Mouse (Mus musculus) MEL (cell line): ENCODE measurements around the gene Tmem95. TPM values are rescaled to one million over a fixed set of nuclear protein-coding genes. Genes with fewer than 3 reads are reported as not detected.
A peak's percentile ranks its signal among the peaks of the same experiment; 100 is the strongest.

ENCODE experiments used
- DNase-seq: peaks from one replicate; pipeline ENCODE4 v3.0.0; 2011; ENCODE audit warnings: low read depth, low spot score
- H3K27ac ChIP-seq: 2 replicates; pipeline ENCODE4 v1.5.1; 2012; ENCODE audit warnings: low read depth, mild to moderate bottlenecking, control low read depth, low read length, moderate library complexity; ENCODE audit not compliant: control insufficient read depth
- H3K27me3 ChIP-seq, 2 experiments: fragments of 150-350 bp in 1 of 2; sonication (generic) in 1 of 2; 2 replicates each; pipeline ENCODE4 v1.6.1; 2012; ENCODE audit warnings: low read length in 2 of 2, mild to moderate bottlenecking in 2 of 2, improper control_type of control experiment in 1 of 2, moderate library complexity in 1 of 2; ENCODE audit not compliant: insufficient read depth in 2 of 2, control insufficient read depth in 1 of 2
- H3K36me3 ChIP-seq, 2 experiments: 2 replicates each; pipeline ENCODE4 v1.6.1; 2012 to 2014; ENCODE audit warnings: low read length in 2 of 2, improper control_type of control experiment in 1 of 2, inconsistent platforms in 1 of 2, mild to moderate bottlenecking in 1 of 2; ENCODE audit not compliant: insufficient read depth in 2 of 2, control insufficient read depth in 1 of 2
- H3K4me1 ChIP-seq, 2 experiments: fragments of 150-350 bp in 1 of 2; sonication (generic) in 1 of 2; 2 replicates each; pipeline ENCODE4 v1.6.1; 2012; ENCODE audit warnings: low read length in 2 of 2, improper control_type of control experiment in 1 of 2, mild to moderate bottlenecking in 1 of 2; ENCODE audit not compliant: insufficient read depth in 2 of 2, control insufficient read depth in 1 of 2
- H3K4me3 ChIP-seq, 2 experiments: fragments of 150-350 bp in 1 of 2; sonication (generic) in 1 of 2; 2 replicates each; pipeline ENCODE4 v1.5.1; 2012; ENCODE audit warnings: low read depth in 2 of 2, low read length in 2 of 2, mild to moderate bottlenecking in 2 of 2, moderate library complexity in 2 of 2, control low read depth in 1 of 2, improper control_type of control experiment in 1 of 2; ENCODE audit not compliant: control insufficient read depth in 1 of 2, insufficient read depth in 1 of 2
- H3K79me2 ChIP-seq: 2 replicates; pipeline ENCODE4 v1.6.1; 2012; ENCODE audit warnings: mild to moderate bottlenecking, low read length, moderate library complexity; ENCODE audit not compliant: control insufficient read depth, poor library complexity, insufficient read depth
- H3K9ac ChIP-seq: 2 replicates; pipeline ENCODE4 v1.6.1; 2012; ENCODE audit warnings: low read depth, mild to moderate bottlenecking, control low read depth, low read length, moderate library complexity; ENCODE audit not compliant: control insufficient read depth, poor library complexity, severe bottlenecking
- H3K9me3 ChIP-seq: fragments of 150-350 bp; sonication (generic); replicated peaks from 2 replicates; pipeline ENCODE4 v1.6.1; 2012; ENCODE audit warnings: mild to moderate bottlenecking, low read length, improper control_type of control experiment, moderate library complexity; ENCODE audit not compliant: insufficient read depth
- BHLHE40 ChIP-seq: IDR thresholded peaks from 2 replicates; pipeline ENCODE4 v1.6.1; 2012; ENCODE audit warnings: low read depth, mild to moderate bottlenecking, inconsistent platforms, low read length, improper control_type of control experiment, borderline replicate concordance
- CHD1 ChIP-seq: IDR thresholded peaks from 2 replicates; pipeline ENCODE4 v1.6.1; 2012; ENCODE audit warnings: low read depth, mild to moderate bottlenecking, inconsistent platforms, low read length, improper control_type of control experiment
- CHD2 ChIP-seq: IDR thresholded peaks from 2 replicates; pipeline ENCODE4 v1.6.1; 2011; ENCODE audit warnings: low read length, improper control_type of control experiment
- CTCF ChIP-seq, 3 experiments: IDR thresholded peaks in 2 of 3; conservative IDR thresholded peaks in 1 of 3; 2 replicates each; pipeline ENCODE4 v1.5.1; 2011 to 2012; ENCODE audit warnings: low read length in 3 of 3, low read depth in 2 of 3, mild to moderate bottlenecking in 2 of 3, improper control_type of control experiment in 1 of 3, inconsistent platforms in 1 of 3, mixed read lengths in 1 of 3, moderate library complexity in 1 of 3; ENCODE audit not compliant: control insufficient read depth in 1 of 3, insufficient read depth in 1 of 3, poor library complexity in 1 of 3, severe bottlenecking in 1 of 3
- ELF1 ChIP-seq: IDR thresholded peaks from 2 replicates; pipeline ENCODE4 v1.6.1; 2014; ENCODE audit warnings: low read depth, mild to moderate bottlenecking, inconsistent platforms, low read length, improper control_type of control experiment, moderate library complexity
- EP300 ChIP-seq, 2 experiments: IDR thresholded peaks; 2 replicates each; pipeline ENCODE4 v1.6.1; 2011; ENCODE audit warnings: improper control_type of control experiment in 2 of 2, low read length in 2 of 2, low read depth in 1 of 2, mild to moderate bottlenecking in 1 of 2
- ETS1 ChIP-seq: IDR thresholded peaks from 2 replicates; pipeline ENCODE4 v1.6.1; 2012; ENCODE audit warnings: low read depth, mild to moderate bottlenecking, inconsistent platforms, low read length, improper control_type of control experiment, moderate library complexity
- GABPA ChIP-seq: IDR thresholded peaks from 2 replicates; pipeline ENCODE4 v1.6.1; 2012; ENCODE audit warnings: low read depth, mild to moderate bottlenecking, inconsistent platforms, low read length, improper control_type of control experiment, moderate library complexity
- HCFC1 ChIP-seq: IDR thresholded peaks from 2 replicates; pipeline ENCODE4 v1.6.1; 2012; ENCODE audit warnings: low read depth, mild to moderate bottlenecking, inconsistent platforms, low read length, improper control_type of control experiment, moderate library complexity
- KAT2A ChIP-seq: conservative IDR thresholded peaks from 2 replicates; pipeline ENCODE4 v1.6.1; 2012; ENCODE audit warnings: low read depth, low read length, improper control_type of control experiment, inconsistent platforms
- MAFK ChIP-seq: IDR thresholded peaks from 2 replicates; pipeline ENCODE4 v1.6.1; 2011; ENCODE audit warnings: low read depth, mild to moderate bottlenecking, low read length, improper control_type of control experiment, borderline replicate concordance
- MAX ChIP-seq: IDR thresholded peaks from 2 replicates; pipeline ENCODE4 v1.6.1; 2011; ENCODE audit warnings: low read length, improper control_type of control experiment
- MXI1 ChIP-seq: IDR thresholded peaks from 2 replicates; pipeline ENCODE4 v1.6.1; 2011; ENCODE audit warnings: mild to moderate bottlenecking, low read depth, low read length, improper control_type of control experiment
- MYB ChIP-seq: IDR thresholded peaks from 2 replicates; pipeline ENCODE4 v1.6.1; 2011; ENCODE audit warnings: mild to moderate bottlenecking, low read depth, low read length, improper control_type of control experiment
- MYC ChIP-seq: IDR thresholded peaks from 2 replicates; pipeline ENCODE4 v1.6.1; 2011; ENCODE audit warnings: low read depth, mild to moderate bottlenecking, low read length, improper control_type of control experiment, moderate library complexity
- NELFE ChIP-seq: IDR thresholded peaks from 2 replicates; pipeline ENCODE4 v1.6.1; 2011; ENCODE audit warnings: low read depth, low read length, improper control_type of control experiment
- NRF1 ChIP-seq: IDR thresholded peaks from 2 replicates; pipeline ENCODE4 v1.6.1; 2014; ENCODE audit warnings: low read depth, mild to moderate bottlenecking, inconsistent platforms, low read length, improper control_type of control experiment, moderate library complexity; ENCODE audit not compliant: poor library complexity, insufficient read depth, severe bottlenecking
- POLR2A ChIP-seq, 2 experiments: IDR thresholded peaks; 2 replicates each; pipeline ENCODE4 v1.6.1; 2011 to 2012; ENCODE audit warnings: low read length in 2 of 2, mild to moderate bottlenecking in 2 of 2, control low read depth in 1 of 2, improper control_type of control experiment in 1 of 2, low read depth in 1 of 2, moderate library complexity in 1 of 2; ENCODE audit not compliant: control insufficient read depth in 1 of 2, insufficient read depth in 1 of 2, poor library complexity in 1 of 2
- POLR2AphosphoS2 ChIP-seq: IDR thresholded peaks from 2 replicates; pipeline ENCODE4 v1.6.1; 2011; ENCODE audit warnings: low read length, improper control_type of control experiment
- POLR2AphosphoS5 ChIP-seq: IDR thresholded peaks from 2 replicates; pipeline ENCODE4 v1.6.1; 2012; ENCODE audit warnings: low read depth, borderline replicate concordance, mild to moderate bottlenecking, inconsistent platforms, low read length, moderate library complexity, mixed read lengths
- RCOR1 ChIP-seq: IDR thresholded peaks from 2 replicates; pipeline ENCODE4 v1.6.1; 2012; ENCODE audit warnings: low read depth, mild to moderate bottlenecking, inconsistent platforms, low read length, improper control_type of control experiment
- SIN3A ChIP-seq: IDR thresholded peaks from 2 replicates; pipeline ENCODE4 v1.6.1; 2012; ENCODE audit warnings: low read length, improper control_type of control experiment, inconsistent platforms
- SMC3 ChIP-seq: IDR thresholded peaks from 2 replicates; pipeline ENCODE4 v1.6.1; 2011; ENCODE audit warnings: low read depth, low read length, improper control_type of control experiment
- TBP ChIP-seq: IDR thresholded peaks from 2 replicates; pipeline ENCODE4 v1.8.0; 2011; ENCODE audit warnings: low read depth, low read length, improper control_type of control experiment
- TCF12 ChIP-seq: IDR thresholded peaks from 2 replicates; pipeline ENCODE4 v1.6.1; 2014; ENCODE audit warnings: low read depth, mild to moderate bottlenecking, inconsistent platforms, low read length, improper control_type of control experiment, moderate library complexity
- UBTF ChIP-seq: IDR thresholded peaks from 2 replicates; pipeline ENCODE4 v1.6.1; 2012; ENCODE audit warnings: low read depth, mild to moderate bottlenecking, inconsistent platforms, low read length, improper control_type of control experiment, moderate library complexity, borderline replicate concordance; ENCODE audit not compliant: insufficient read depth
- USF1 ChIP-seq: IDR thresholded peaks from 2 replicates; pipeline ENCODE4 v1.6.1; 2014; ENCODE audit warnings: low read depth, mild to moderate bottlenecking, inconsistent platforms, low read length, improper control_type of control experiment, moderate library complexity
- USF2 ChIP-seq, 2 experiments: IDR thresholded peaks; 2 replicates each; pipeline ENCODE4 v1.6.1; 2011 to 2012; ENCODE audit warnings: improper control_type of control experiment in 2 of 2, low read length in 2 of 2, borderline replicate concordance in 1 of 2, inconsistent platforms in 1 of 2, low read depth in 1 of 2, mild to moderate bottlenecking in 1 of 2; ENCODE audit not compliant: insufficient read depth in 1 of 2
- ZC3H11A ChIP-seq: IDR thresholded peaks from 2 replicates; pipeline ENCODE4 v1.6.1; 2012; ENCODE audit warnings: low read depth, mild to moderate bottlenecking, inconsistent platforms, low read length, improper control_type of control experiment
- ZMIZ1 ChIP-seq: IDR thresholded peaks from 2 replicates; pipeline ENCODE4 v1.6.1; 2012; ENCODE audit warnings: low read depth, mild to moderate bottlenecking, inconsistent platforms, low read length, improper control_type of control experiment, moderate library complexity
- ZNF384 ChIP-seq: IDR thresholded peaks from 2 replicates; pipeline ENCODE4 v1.6.1; 2012; ENCODE audit warnings: low read depth, mild to moderate bottlenecking, inconsistent platforms, low read length, improper control_type of control experiment
- polyA plus RNA-seq, 2 experiments: library from polyadenylated mRNA; stranded (reverse) in 1 of 2; unstranded in 1 of 2; fragments of >175 nt in 1 of 2; fragments of >200 nt in 1 of 2; gene quantifications; 2 replicates each; pipeline versions ENCODE4 v1.2.1 to v1.2.4; 2012; ENCODE audit warnings: low replicate concordance in 2 of 2, low read depth in 1 of 2; ENCODE audit not compliant: insufficient read length in 2 of 2, insufficient read depth in 1 of 2, missing spikeins in 1 of 2
- total RNA-seq: library from RNA; depleted of rRNA; stranded (reverse); fragments of 300-350 nt; gene quantifications from 2 replicates; pipeline ENCODE4 v1.2.3, GENCODE M21; 2012

Gene Tmem95
- total and polyA plus RNA-seq, 3 experiments, result not detected

DNA sequence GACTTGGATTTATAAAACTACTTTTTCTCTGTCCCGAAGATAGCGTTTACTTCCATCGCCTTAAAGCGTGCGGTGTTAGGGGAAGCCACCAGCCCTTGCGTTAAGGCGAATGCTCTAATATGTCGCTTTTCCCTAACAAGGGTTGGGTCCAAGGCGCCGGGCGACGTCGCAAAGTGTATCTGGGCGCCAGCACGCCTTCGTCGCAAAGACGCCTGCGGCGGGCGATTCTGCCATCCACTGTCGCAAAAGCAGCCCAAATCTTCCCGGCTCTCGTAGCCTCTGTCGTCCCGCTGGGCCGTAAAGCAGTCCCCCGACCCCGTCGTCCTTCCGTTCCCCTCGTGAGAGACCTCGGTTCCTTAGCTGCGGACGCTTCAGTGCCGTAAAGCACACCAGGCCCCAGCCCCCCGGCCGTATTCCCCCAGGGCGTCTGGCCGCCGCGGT is 23.6 kb upstream of the Tmem95 start (continued):
- TF ChIP-seq TCF12, result peak; percentile 60
- TF ChIP-seq MXI1, result peak; percentile 89
- TF ChIP-seq ZMIZ1, result peak; percentile 12; the same call in 1 of the 2 replicates
- no peak for TF ChIP-seq BHLHE40
- peak; percentile 54; the same call in 1 of the 2 replicates for TF ChIP-seq NRF1

DNA sequence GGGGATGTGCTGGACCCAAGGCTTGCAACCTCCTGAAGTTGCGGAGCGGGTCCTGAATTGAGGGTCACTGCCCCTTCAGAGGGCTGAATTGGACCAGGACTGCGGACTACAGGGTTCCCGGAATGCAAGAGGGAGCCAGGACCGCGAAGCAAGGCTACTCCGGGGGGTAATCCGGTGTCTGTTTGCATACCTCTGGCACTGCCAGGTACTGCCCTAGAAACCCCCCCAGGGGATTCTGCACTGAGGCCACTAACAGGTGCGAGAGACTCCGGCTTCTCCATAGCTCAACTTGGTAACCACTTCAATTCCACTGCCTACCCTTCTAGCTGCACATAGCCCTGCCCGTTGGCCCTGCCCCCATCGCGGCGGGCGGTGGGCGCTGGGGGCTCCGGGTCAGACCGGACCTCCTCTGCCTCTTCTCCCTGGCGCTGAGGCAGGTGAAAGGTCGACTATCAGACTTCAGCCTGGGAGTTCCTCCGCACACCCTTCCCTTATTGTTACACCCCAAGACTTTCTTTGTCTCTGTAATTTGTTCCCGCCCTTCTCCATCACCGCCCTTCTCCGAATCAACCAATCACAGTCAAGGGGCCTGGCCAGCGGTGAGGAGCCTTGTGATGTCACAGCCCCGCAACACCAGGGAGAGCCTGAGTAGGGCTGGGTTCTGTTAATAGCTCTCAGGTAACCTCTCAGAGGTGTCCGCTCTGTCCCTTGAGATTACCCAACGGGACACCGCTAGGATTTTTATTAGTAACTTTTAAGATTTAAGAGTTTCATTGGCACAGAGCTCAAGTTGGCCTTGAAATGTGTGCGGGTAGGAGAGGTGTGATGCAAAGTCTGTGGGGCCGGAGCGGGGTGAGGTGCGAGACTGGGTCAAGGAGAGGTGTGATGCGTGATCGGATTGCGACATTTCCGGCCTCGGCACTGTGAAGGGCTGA is 22.9 kb upstream of the Tmem95 start, which contains the start of the genes 2810408A11Rik and Neurl4:
Gene 2810408A11Rik, minus strand, starts transcription at position 517 of the 935 bp plus-strand sequence.
Gene Neurl4, plus strand, starts transcription at position 602 of the 935 bp plus-strand sequence.
- peak within 1 kb of the TSS; percentile 81 for H3K9ac ChIP-seq
- no peaks in the 10 kb centered on the region for H3K27me3 ChIP-seq
- no peaks in the 10 kb centered on the region for H3K9me3 ChIP-seq
- DNase-seq, result peak; percentile 99
- H3K4me1 ChIP-seq, result peaks cover 0 to 13% of the 10 kb centered on the region in 2 experiments; a peak in 2 of 4 replicates
- H3K27ac ChIP-seq, result peak within 1 kb of the TSS; percentile 95
- H3K36me3 ChIP-seq, result peaks cover 3% of the 10 kb centered on the region in 2 experiments; a peak in 3 of 4 replicates
- peaks cover 18% of the 10 kb centered on the region for H3K79me2 ChIP-seq
- peak within 1 kb of the TSS; percentile 65 to 77 for H3K4me3 ChIP-seq
- TF ChIP-seq MAFK (no peak), CTCF (IDR thresholded peaks at IDR 0.05 in 2 of 3, conservative IDR thresholded peaks at IDR 0.05 in 1 of 3; ENCODE audit: control insufficient read depth in 1 of 3, insufficient read depth in 1 of 3, low read depth in 2 of 3, low read length in 3 of 3, poor library complexity in 1 of 3, severe bottlenecking in 1 of 3) (no peak), ZNF384 (no peak), ETS1 (peak; percentile 18; the same call in 1 of the 2 replicates), NELFE (peak; percentile 98), MAX (no peak; the same call in 1 of the 2 replicates), TBP (peak; percentile 90), POLR2AphosphoS5 (no peak), MYB (no peak), NRF1 (no peak), ELF1 (no peak), EP300 (IDR thresholded peaks at IDR 0.05; ENCODE audit: low read depth in 1 of 2, low read length in 2 of 2) (no peak), UBTF (0 out of 2 replicates have a peak, but pooled peaks have one; percentile 31), TCF12 (peak; percentile 75), POLR2AphosphoS2 (peak; percentile 99), SIN3A (peak; percentile 8; the same call in 1 of the 2 replicates), CHD1 (peak; percentile 98), ZC3H11A (no peak), CHD2 (no peak), MYC (no peak; the same call in 1 of the 2 replicates), KAT2A (no peak; the same call in 1 of the 2 replicates), SMC3 (no peak), RCOR1 (0 out of 2 replicates have a peak, but pooled peaks have one; percentile 27), HCFC1 (no peak), USF2 (IDR thresholded peaks at IDR 0.05; ENCODE audit: borderline replicate concordance in 1 of 2, insufficient read depth in 1 of 2, low read depth in 1 of 2, low read length in 2 of 2) (no peak), BHLHE40 (no peak), POLR2A (IDR thresholded peaks at IDR 0.05; ENCODE audit: control insufficient read depth in 1 of 2, insufficient read depth in 1 of 2, low read depth in 1 of 2, low read length in 2 of 2, poor library complexity in 1 of 2) (peak; percentile 92 to 99), USF1 (peak; percentile 23; the same call in 1 of the 2 replicates), GABPA (no peak), ZMIZ1 (peak; percentile 97)
